In genomic region chr4:133491800-133492199, GRCm38 (mm10) we compare ENCODE assay signal across 10 mouse cellular contexts. TPM values are rescaled to one million over a fixed set of nuclear protein-coding genes. Genes with fewer than 3 reads are reported as not detected.
DNase-seq lines count a peak whose midpoint lies in the region.
"Had no signal": no experiment of that assay in that cellular context is flagged by ENCODE, and none has a peak within 500 bp of the region (broad histone marks: within the 10 kb centered on the region; RNA-seq: fewer than 3 reads in every experiment).

No protein-coding gene starts in this region.

- intact Hi-C loops in heart, postnatal 14 days (cut with DNase I), result no loop called here

- peak; percentile 15 for DNase-seq in cerebellum, adult 8-10 months
- no peak for DNase-seq in cerebellum, adult 18-20 months
- peak; percentile 83 for DNase-seq in 3T3-L1 (ENCODE audit: low read depth, low spot score)
- peak; percentile 39 to 50 for DNase-seq in gastrocnemius, adult 8-10 months (ENCODE audit: low spot score in 2 of 2)
- peak; percentile 67 to 70 for DNase-seq in heart, postnatal 14 days
- no peak for DNase-seq in thymus, postnatal 14 days
- no peak for DNase-seq in thymus, adult 18-20 months
- no peak for DNase-seq in layer of hippocampus, adult 11-12 months (ENCODE audit: low spot score)
- DNase-seq: cerebellum, postnatal 25 days; kidney, adult 9 months had no signal

RNA-seq across cellular contexts. Expression of gene Trnp1, which starts 6.5 kb away (rescaled TPM):
- total RNA-seq in gastrocnemius, adult 8-10 months (2022), result 1 to 10 TPM in 1 of 4 experiments, under 1 TPM in 3; 0.41 to 1.4 (median 0.81) TPM
- 1 to 10 TPM; 1.6 to 3.1 TPM for total RNA-seq in heart, postnatal 14 days (2021)

RNA-seq across cellular contexts. Expression of gene Tent5b, which starts 11.9 kb away (rescaled TPM):
- total RNA-seq in gastrocnemius, adult 8-10 months (2022), result under 1 TPM; 0.41 to 0.87 (median 0.69) TPM
- total RNA-seq in heart, postnatal 14 days (2021), result 1 to 10 TPM; 3.5 to 5.1 TPM

RNA-seq across cellular contexts. Expression of gene Kdf1, which starts 27.0 kb away (rescaled TPM):
- total RNA-seq in gastrocnemius, adult 8-10 months (2022), result not detected
- total RNA-seq in heart, postnatal 14 days (2021), result not detected

RNA-seq across cellular contexts. Expression of gene Nudc, which starts 54.0 kb away (rescaled TPM):
- total RNA-seq in gastrocnemius, adult 8-10 months (2022), result 10 to 100 TPM; 43.8 to 51.1 (median 47.0) TPM
- 10 to 100 TPM; 57.8 to 60.2 TPM for total RNA-seq in heart, postnatal 14 days (2021)

Comparison
In these comparisons a context has a peak if more than half of its experiments do, and no peak if none do; other contexts are left out.
1. DNase-seq: peak in cerebellum, adult 8-10 months (single experiment), 3T3-L1 (single experiment), gastrocnemius, adult 8-10 months (2 of 2) and heart, postnatal 14 days (2 of 2); none in cerebellum, adult 18-20 months (0 of 2), thymus, postnatal 14 days (single experiment), thymus, adult 18-20 months (0 of 2) and layer of hippocampus, adult 11-12 months (single experiment).